Mouse (Mus musculus): Measurements from ENCODE around the gene Rhox2b.
"Not testable (repeated sequence)": the region's sequence is repeated elsewhere in the genome, so short reads cannot be mapped to it uniquely, and the experiment has no call there.

GRCm38 (mm10) chrX:37379728-37380127, 32.1 kb upstream of the Rhox2b start, which contains the start of gene Rhox3a2:
- TF ChIP-seq EP300, CTCF (IDR thresholded peaks at IDR 0.05; ENCODE audit: low read depth): not testable (repeated sequence)

Measured in heart, postnatal 0 days (tissue).